Mouse (Mus musculus) G1E (cell line): ENCODE measurements around the gene Setd2. TPM values are rescaled to one million over a fixed set of nuclear protein-coding genes. Genes with fewer than 3 reads are reported as not detected.

ENCODE experiments used
- ATAC-seq: 2 replicates; pipeline ENCODE4 v1.8.0; 2016; ENCODE audit warnings: mild to moderate bottlenecking; ENCODE audit not compliant: insufficient number of reproducible peaks, poor library complexity, low FRiP score, severe bottlenecking; ENCODE audit errors: extremely low read depth
- DNase-seq: peaks from one replicate; pipeline ENCODE4 v3.0.0; 2012; ENCODE audit warnings: low spot score
- H3K27me3 ChIP-seq: 2 replicates; pipeline ENCODE4 v1.6.1; 2012; ENCODE audit warnings: mild to moderate bottlenecking, low read length, inconsistent platforms; ENCODE audit not compliant: insufficient read depth
- H3K36me3 ChIP-seq: replicated peaks from 2 replicates; pipeline ENCODE3; 2012; ENCODE audit warnings: mild to moderate bottlenecking, inconsistent platforms
- H3K4me1 ChIP-seq: 2 replicates; pipeline ENCODE4 v1.6.1; 2012; ENCODE audit warnings: low read depth, low read length, inconsistent platforms, mixed read lengths; ENCODE audit not compliant: insufficient read depth
- H3K4me3 ChIP-seq: 2 replicates; pipeline ENCODE4 v1.5.1; 2012; ENCODE audit warnings: low read depth, mild to moderate bottlenecking, inconsistent platforms, low read length, moderate library complexity, mixed read lengths
- H3K9me3 ChIP-seq: replicated peaks from 2 replicates; pipeline ENCODE4 v1.6.1; 2012; ENCODE audit warnings: inconsistent platforms
- CTCF ChIP-seq: IDR thresholded peaks from 2 replicates; pipeline ENCODE4 v1.5.1; 2012; ENCODE audit warnings: low read depth, low read length, inconsistent platforms, mixed read lengths
- GATA1 ChIP-seq: IDR thresholded peaks from 2 replicates; pipeline ENCODE4 v1.6.1; 2012; ENCODE audit warnings: borderline replicate concordance, low read length, inconsistent platforms, mixed read lengths
- GATA2 ChIP-seq: IDR thresholded peaks from 2 replicates; pipeline ENCODE4 v1.6.1; 2012; ENCODE audit warnings: low read depth, low read length, inconsistent platforms, borderline replicate concordance
- POLR2AphosphoS5 ChIP-seq: IDR thresholded peaks from 2 replicates; pipeline ENCODE4 v1.6.1; 2012; ENCODE audit warnings: low read depth, low read length, inconsistent platforms; ENCODE audit not compliant: insufficient replicate concordance
- TAL1 ChIP-seq: conservative IDR thresholded peaks from 2 replicates; pipeline ENCODE4 v1.6.1; 2012; ENCODE audit warnings: low read depth, low read length, inconsistent platforms, mixed read lengths
- polyA plus RNA-seq: library from polyadenylated mRNA; stranded (reverse); fragments of >175 nt; gene quantifications from 2 replicates; pipeline ENCODE4 v1.2.3, GENCODE M21; 2012
- total RNA-seq, 2 experiments: library from RNA; stranded (forward) in 1 of 2; stranded (reverse) in 1 of 2; fragments of 200-1000 nt in 1 of 2; fragments of >200 nt in 1 of 2; fragmentation: Nextera tagmentation in 1 of 2; gene quantifications; 2 replicates each; pipeline ENCODE4 v1.2.3; 2014 to 2017

The Setd2 gene
- total and polyA plus RNA-seq, 3 experiments = 20.1 to 221 (median 154) TPM

DNA sequence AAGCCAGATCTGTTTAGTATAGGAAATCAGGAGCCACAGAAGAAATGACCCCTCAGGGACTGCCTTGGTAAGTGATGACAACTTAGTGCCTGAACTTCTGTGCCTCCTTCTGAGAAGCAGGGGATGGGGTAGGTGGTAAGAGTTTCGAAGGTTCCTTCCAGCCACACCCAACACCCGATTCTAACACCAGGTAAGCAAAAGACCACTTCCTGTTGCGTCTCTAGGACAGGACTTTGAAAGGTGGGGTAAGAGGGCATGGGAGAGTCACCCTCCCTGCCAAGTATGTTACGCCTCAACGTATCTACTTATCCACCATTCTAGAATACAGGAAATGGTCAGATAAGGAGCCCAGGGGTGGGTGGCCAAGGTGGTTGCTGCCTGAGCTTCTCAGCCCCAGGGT lies 108.6 kb downstream of the Setd2 start:
- TF ChIP-seq GATA2 (no peak), TAL1 (no peak), POLR2AphosphoS5 (no peak), GATA1 (no peak), CTCF (no peak)
- DNase-seq = no peak
- Histone ChIP-seq H3K9me3 (no peaks in the 10 kb centered on the region), H3K36me3 (peaks cover 95% of the 10 kb centered on the region), H3K4me3 (no peak overlapping the region), H3K27me3 (no peaks in the 10 kb centered on the region), H3K4me1 (peaks cover 35% of the 10 kb centered on the region)
- no peak for ATAC-seq

DNA sequence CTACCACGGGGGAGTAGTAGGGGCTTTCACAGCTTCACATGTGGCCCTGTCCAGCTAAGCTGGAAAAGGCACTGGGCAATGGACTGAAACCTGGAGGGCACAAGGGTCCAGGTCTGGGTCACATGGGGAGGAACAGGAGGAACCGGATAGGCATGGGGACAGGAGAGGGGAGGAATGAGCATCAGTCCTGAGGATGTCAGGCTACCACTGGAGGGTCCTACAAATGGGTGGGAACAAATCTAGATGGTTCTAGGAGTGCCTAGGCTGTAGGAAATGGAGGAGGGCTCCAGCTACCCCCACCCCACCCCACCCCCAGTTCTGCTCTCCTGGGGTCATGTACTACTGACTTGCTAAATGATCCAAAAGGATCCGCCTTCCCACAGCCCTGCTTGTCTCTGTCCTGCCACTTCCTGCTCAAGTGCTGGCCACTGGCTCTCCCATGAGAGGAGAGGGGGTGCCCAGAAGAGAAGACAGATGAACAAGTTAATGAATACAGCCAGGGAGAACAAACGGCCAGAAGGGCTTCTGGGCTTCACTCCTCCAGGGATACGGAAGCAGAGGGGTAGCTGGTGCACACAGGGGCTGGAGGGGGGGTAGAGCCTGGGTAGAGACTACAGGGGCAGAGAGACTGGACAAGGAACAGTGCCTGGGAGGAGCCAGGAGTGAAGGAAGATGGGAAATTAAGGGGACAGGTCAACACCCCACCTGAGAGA lies 110.6 kb downstream of the Setd2 start:
- no peaks in the 10 kb centered on the region for H3K9me3 ChIP-seq
- H3K36me3 ChIP-seq = peaks cover 95% of the 10 kb centered on the region
- no peak for TF ChIP-seq POLR2AphosphoS5
- no peak for TF ChIP-seq CTCF
- no peak for TF ChIP-seq GATA1
- TF ChIP-seq TAL1 = no peak
- TF ChIP-seq GATA2 = no peak
- ATAC-seq (no peak), DNase-seq (no peak)
- H3K4me1 ChIP-seq = peaks cover 49% of the 10 kb centered on the region
- no peak overlapping the region for H3K4me3 ChIP-seq
- no peaks in the 10 kb centered on the region for H3K27me3 ChIP-seq

DNA sequence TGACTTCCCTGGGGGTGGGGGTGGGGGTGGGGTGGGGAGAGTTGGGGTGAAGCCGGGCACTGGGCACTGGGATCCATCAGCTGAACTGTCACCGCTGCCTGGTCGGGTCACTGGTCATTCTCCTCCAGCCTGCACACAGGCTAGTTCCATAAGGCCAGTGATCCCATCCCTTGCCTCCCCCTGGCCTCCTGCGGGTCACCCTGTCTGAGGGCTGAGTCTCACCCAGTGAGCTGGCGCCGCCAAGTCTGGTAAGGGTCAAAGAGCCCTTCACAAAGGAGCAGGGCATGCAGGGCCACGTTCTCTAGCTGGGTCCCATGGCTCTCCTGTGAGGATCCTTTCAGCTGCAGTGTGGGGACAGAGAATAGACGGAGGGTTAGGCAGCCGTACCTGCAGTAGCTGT lies 111.4 kb downstream of the Setd2 start:
- Histone ChIP-seq H3K4me3 (no peak overlapping the region), H3K27me3 (no peaks in the 10 kb centered on the region), H3K4me1 (peaks cover 58% of the 10 kb centered on the region), H3K36me3 (peaks cover 95% of the 10 kb centered on the region), H3K9me3 (no peaks in the 10 kb centered on the region)
- TF ChIP-seq TAL1 (no peak), CTCF (no peak), GATA2 (no peak), POLR2AphosphoS5 (no peak), GATA1 (no peak)
- DNase-seq (no peak), ATAC-seq (no peak)

- H3K9me3 ChIP-seq = no peaks in the 10 kb centered on the region
- DNase-seq (no peak), ATAC-seq (no peak)
- peaks cover 63% of the 10 kb centered on the region for H3K4me1 ChIP-seq
- no peak overlapping the region; the same call in 1 of the 2 replicates for H3K4me3 ChIP-seq
- peaks cover 95% of the 10 kb centered on the region for H3K36me3 ChIP-seq
- TF ChIP-seq GATA1 = no peak
- TF ChIP-seq TAL1 = no peak
- no peak for TF ChIP-seq POLR2AphosphoS5
- no peak for TF ChIP-seq GATA2
- TF ChIP-seq CTCF = no peak
- no peaks in the 10 kb centered on the region for H3K27me3 ChIP-seq
Measured at GRCm38 (mm10) chr9:110644295-110644694, 111.9 kb downstream of the Setd2 start.

DNA sequence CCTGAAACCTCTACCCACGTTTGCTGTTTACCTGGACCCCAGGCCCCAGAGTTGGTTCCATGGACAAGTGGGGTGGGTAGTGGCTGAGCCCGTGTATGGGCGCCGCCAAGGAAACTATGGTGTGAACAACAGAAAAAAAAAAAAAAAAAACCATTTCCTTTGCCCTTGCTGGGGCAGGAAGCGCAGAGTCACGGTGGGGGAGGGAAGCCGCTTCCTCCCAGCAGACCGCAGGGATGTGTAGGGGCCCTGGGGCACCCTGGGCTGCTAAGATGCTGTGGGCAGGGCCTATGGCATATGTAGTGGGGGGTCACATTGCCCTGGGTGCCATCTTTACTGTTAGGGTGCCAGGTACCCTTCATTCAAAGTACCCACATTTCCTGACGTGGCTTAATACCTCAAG lies 112.8 kb downstream of the Setd2 start:
- no peaks in the 10 kb centered on the region for H3K27me3 ChIP-seq
- TF ChIP-seq GATA1 (no peak), GATA2 (no peak), CTCF (no peak), POLR2AphosphoS5 (no peak), TAL1 (no peak)
- H3K4me3 ChIP-seq = peak overlapping the region; percentile 67; the same call in 1 of the 2 replicates
- DNase-seq (peak; percentile 91), ATAC-seq (peak; percentile 90)
- peaks cover 63% of the 10 kb centered on the region for H3K4me1 ChIP-seq
- no peaks in the 10 kb centered on the region for H3K9me3 ChIP-seq
- H3K36me3 ChIP-seq = peaks cover 95% of the 10 kb centered on the region

DNA sequence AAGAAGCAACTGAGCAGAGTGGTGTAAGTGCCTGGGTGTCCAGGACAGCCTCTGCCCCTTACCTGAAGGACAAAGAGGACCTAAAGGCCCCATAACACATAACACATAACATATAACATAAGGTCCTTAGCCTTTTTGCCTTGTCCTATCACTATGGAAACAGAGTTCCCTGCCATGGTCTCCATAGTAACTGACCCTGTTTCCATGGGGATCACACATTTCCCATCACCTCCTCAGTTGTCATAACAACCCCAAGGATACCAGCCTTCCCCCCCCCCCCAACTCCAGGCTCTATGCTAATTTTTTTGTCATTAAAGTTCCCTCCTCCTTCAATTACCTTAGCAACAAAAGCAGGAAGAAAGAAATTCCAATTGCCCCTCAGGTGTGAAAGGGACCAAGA lies 117.4 kb downstream of the Setd2 start:
- Histone ChIP-seq H3K36me3 (peaks cover 70% of the 10 kb centered on the region), H3K27me3 (no peaks in the 10 kb centered on the region), H3K4me1 (peaks cover 85% of the 10 kb centered on the region), H3K4me3 (no peak overlapping the region), H3K9me3 (no peaks in the 10 kb centered on the region)
- DNase-seq (no peak), ATAC-seq (no peak)
- TF ChIP-seq CTCF = no peak
- no peak for TF ChIP-seq GATA2
- no peak for TF ChIP-seq TAL1
- no peak for TF ChIP-seq POLR2AphosphoS5
- TF ChIP-seq GATA1 = no peak
